Mouse (Mus musculus): Measurements from ENCODE around the gene Ccdc160.

Ccdc160 gene

GRCm38 (mm10) chrX:52790980-52791593, at the start of gene Ccdc160:
Ccdc160 (plus strand) TSS chrX:52791200.
- DNase-seq (ENCODE audit: low spot score): peak; percentile 9

DNA sequence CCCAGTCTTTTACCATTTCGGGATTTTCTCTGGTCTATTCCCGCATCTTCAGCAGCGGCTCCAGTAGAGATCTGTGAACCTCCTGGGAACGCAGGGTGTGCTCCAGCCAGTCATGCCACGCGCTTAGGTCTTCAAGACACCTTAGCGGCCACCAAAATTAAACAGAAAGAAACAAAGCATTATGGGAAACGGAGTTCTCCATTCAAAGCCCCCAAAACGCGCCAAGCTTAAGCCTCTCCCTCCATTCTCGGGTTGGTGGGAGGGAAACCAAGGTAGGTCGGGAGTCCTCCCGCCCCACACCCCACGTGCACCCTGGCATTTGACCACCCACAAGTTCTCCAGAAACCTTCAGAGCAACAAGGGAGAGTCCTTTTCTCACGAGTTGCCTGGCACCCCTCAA, 47.2 kb upstream of the Ccdc160 start:
- DNase-seq (ENCODE audit: low spot score): no peak

- DNase-seq (ENCODE audit: low spot score): no peak
Observed at GRCm38 (mm10) chrX:52744201-52745051, 46.6 kb upstream of the Ccdc160 start.

- no peak for DNase-seq (ENCODE audit: low spot score)
Observed at GRCm38 (mm10) chrX:52745462-52745861, 45.5 kb upstream of the Ccdc160 start.

DNA sequence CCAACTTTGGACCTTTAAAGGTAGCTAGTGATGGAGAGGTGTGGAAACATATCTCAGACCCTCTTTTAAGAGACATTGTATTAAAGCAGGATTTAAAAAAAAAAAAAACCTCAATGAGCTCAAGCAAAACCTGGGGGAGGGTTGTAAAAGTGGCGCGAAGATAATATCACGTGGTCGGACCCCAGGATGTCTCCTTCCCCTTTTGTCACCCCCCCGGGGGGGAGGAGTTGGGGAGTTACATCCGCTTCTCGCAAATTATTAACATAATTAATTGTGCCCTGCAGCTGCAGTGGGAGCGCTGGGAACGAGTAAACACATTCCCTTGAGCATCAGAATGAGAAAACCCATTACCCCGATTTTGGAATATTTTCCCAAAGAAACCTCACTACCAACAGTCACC, 45.1 kb upstream of the Ccdc160 start:
- DNase-seq (ENCODE audit: low spot score): no peak

- DNase-seq (ENCODE audit: low spot score): no peak
Observed at GRCm38 (mm10) chrX:52746849-52747248, 44.2 kb upstream of the Ccdc160 start.

DNA sequence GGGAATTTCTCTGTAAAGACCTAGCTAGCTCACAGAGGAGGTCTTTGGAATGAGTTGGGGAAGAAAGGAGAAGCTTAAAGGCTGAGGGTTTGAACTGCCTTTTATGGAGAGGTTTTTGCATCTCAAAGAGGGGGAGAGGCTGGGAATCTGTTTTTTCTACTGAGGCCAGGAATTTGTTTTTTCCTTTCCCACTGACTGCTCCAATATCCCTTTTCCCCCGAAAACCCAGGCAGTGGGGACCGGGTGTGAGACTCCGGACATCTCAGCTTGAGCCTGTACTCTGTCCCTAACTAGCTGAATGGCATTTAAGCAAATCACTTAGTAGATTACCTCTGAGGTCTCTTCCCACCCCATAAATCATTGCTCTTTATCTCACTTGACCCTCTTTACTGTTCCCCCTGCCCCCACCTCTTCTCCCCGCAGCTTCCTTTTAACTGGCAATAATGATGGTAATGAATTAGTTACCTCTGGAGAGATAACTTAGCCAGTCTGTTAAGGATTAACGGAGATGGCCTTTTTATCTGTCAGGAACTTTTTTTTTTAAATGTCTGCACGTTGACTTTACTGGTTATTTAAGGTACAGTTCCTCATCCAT, 37.4 kb upstream of the Ccdc160 start:
- no peak for DNase-seq (ENCODE audit: low spot score)

DNA sequence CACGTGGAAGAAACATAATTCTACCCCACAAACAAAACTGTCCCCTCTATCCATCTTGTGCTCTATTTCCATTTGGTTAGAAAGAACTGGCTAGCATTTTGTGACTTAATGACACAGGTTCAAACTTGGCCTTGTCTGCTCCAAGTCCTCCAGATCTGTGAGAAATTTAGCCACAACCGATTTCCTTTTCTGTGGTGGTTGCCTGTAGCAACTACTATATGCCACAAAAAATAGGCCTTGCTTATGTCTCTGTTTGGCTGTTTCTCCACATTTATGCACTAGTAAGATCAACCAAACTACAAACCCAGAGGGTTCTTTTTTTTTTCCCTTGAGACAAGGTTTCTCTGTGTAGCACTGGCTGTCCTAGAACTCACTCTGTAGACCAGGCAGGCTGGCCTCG, 33.8 kb upstream of the Ccdc160 start:
- no peak for DNase-seq (ENCODE audit: low spot score)

GRCm38 (mm10) chrX:52759232-52759631, 31.8 kb upstream of the Ccdc160 start:
- no peak for DNase-seq (ENCODE audit: low spot score)

DNA sequence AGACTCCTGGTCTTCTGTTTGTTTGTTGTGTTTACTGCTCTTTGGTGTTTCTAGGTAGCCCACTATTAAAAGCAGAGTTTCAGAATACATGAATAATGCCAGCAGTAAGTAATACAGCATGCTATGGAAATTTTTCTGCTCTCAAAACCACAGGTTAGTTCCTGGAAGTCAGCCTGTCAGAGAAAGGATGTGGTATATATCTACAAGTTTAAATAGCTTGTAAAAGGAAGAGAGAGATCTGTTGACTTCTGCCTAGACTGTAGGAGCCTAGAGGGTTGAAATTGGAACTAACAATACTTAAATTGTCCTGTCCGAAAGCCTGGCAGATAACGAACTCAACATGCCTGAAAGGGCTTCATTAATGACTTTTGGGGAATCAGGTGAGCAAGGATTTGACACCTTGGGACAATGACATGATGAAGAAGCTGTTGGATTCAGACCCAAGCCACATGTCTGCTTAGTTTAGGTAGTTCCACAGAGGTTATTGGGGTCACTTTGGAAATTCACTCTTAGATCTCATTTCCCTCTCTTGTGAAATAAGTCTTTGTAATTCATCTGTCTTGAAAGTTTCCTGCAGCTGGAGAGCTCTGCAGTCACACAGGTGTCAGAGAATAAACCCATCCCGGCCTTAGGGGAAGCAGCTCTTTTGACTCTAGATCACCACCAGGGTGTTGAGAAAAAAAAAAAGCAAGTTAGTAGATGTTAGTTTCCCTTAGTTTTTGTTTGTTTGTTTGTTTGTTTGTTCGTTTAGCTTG, 30.6 kb upstream of the Ccdc160 start:
- no peak for DNase-seq (ENCODE audit: low spot score)

DNA sequence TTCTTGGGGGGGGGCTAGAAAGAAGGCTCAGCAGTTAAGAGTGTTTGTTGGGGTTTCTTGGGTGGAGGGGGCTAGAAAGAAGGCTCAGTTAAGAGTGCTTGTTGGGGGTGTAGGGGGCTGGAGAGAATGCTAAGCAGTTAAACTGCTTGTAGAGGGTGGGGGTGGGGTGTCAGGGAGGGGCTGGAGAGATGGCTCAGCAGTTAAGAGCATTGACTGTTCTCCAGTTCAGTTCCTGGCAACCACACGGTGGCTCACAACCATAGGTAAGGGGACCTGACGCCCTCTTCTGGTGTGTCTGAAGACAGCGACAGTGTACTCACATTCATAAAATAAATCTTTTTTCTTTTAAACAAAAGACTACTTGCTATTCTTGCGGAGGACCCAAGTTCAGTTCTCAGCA, 28.8 kb upstream of the Ccdc160 start:
- no peak for DNase-seq (ENCODE audit: low spot score)

GRCm38 (mm10) chrX:52775973-52776372, 15.0 kb upstream of the Ccdc160 start:
- no peak for DNase-seq (ENCODE audit: low spot score)

DNA sequence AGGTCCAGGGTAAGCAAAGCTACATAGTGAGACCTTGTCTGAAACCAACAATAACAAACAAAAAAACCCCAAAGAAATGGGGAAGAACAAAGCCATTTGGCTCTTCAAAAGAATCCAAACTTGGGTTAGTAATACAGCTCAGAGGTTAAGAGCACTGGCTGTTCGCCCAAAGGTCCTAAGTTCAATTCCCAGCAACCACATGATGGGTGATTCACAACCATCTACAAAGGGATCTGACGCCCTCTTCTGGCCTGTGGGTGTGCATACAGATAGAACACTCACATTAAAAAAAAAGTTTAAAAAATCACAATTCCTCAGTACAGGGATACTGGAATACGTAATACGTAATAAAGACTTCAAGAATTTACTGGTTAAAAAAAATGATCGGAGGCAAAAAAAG, 13.3 kb upstream of the Ccdc160 start:
- DNase-seq (ENCODE audit: low spot score): no peak

DNA sequence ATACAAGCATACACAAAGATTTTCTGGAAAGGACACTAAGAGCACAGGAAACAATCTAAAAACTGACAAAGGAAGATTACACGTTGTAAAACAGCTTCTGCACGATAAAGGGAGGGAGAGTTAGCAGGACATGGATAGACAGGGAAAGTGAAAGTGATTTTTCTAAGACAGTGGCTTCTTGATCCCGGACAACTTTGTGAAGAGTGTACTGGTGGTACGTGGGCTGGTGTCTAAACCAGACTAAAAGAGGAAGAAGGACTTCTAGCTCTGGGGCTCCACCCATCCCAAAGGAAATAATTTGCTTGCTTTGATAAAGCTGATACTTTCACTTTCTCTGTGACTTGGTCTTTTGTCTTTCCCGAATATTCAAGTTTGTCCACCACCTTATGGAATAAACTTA, 7.1 kb upstream of the Ccdc160 start:
- no peak for DNase-seq (ENCODE audit: low spot score)

DNA sequence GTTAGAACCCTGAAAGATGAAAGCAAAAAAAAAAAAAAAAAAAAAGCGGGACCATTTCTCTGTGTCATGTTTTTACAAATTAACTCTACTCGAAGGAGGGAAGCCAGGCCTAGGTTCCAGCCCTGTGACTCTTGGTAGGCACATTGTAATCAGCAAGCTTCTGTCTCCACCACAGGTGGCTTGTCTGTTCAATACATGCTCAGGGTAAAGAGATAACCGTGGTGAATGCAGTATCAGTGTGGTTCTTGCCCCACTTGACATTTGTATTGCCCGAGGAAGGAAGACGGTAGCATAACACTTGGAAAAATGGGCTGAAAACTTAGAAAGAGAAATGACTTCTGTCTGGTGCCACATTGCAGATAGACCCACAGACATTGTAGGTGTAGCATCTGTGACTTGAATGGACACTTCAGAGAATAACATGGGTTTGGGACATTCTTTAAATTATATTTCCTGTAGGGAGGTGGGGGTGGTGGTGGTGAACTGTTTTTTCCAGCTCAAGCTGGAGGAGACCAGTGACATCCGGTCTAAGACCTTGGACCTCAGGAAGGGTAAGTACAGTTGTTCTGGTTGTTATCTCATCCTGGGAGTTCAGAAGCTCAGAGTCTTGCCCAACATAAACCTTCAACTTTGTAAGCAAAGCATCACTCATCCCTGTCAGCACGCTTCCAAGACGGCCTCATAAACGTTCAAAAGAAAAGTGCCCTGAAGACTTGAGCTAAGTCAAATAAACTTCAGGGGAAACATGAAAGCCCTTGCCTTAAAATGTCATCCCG, 1.1 kb downstream of the Ccdc160 start:
- no peak for DNase-seq (ENCODE audit: low spot score)

DNA sequence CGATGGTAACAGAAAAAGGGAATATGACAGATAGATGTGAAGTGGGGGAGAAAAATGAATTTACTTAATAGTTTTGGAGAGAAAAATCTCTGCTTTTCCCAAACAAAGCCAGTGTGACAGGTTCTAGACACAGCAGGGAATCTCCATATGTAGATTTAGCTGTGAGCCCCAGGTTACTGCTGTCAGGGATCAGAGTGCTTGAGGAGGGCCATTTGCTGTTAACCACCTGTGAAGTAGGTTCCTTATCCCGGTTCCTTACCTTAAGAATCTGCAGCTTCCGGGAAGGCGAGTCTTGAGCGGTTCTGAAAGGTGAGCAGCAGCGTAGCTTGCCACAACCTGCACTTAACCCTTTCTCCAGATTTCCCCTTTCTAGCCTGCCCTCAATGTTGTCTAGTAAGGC, 1.9 kb downstream of the Ccdc160 start:
- DNase-seq (ENCODE audit: low spot score): no peak

- DNase-seq (ENCODE audit: low spot score): no peak
Observed at GRCm38 (mm10) chrX:52795816-52796215, 4.8 kb downstream of the Ccdc160 start.

- DNase-seq (ENCODE audit: low spot score): no peak
Observed at GRCm38 (mm10) chrX:52797031-52797625, 6.1 kb downstream of the Ccdc160 start.

- DNase-seq (ENCODE audit: low spot score): no peak
Observed at GRCm38 (mm10) chrX:52798255-52798654, 7.3 kb downstream of the Ccdc160 start.

DNA sequence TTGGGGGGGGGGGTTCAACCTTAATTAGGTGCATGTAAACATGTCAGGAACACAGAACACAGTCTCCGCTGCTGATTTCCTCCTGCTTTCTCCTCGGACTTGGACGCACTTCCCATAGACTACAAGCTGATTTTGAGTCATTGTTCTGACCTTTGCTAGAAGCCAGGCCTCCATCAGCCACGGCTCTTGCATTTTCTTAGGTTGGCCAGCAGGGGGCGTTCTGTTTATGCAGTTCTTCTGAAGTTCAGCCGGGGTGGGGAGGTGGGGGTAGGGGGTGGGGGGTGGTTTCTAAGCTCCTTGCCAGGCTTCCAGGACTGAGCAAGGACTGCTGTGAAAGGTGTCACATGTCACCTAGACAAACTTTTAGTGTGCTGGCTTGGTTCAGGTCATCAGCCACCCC, 8.6 kb downstream of the Ccdc160 start:
- no peak for DNase-seq (ENCODE audit: low spot score)

GRCm38 (mm10) chrX:52819338-52819737, 28.3 kb downstream of the Ccdc160 start:
- no peak for DNase-seq (ENCODE audit: low spot score)
